Mouse (Mus musculus): ENCODE results near the gene Mpp6. TPM values are rescaled to one million over a fixed set of nuclear protein-coding genes. Genes with fewer than 3 reads are reported as not detected.

The Mpp6 gene
- polyA plus RNA-seq, 2 experiments = 19.3 to 28.5 TPM

- no peak overlapping the region for H3K4me2 ChIP-seq (ENCODE audit: low read depth)
- no peaks in the 10 kb centered on the region for H3K4me1 ChIP-seq (replicated peaks; ENCODE audit: control insufficient read depth in 2 of 2, insufficient read depth in 2 of 2, low read length in 1 of 2)
- no peak for DNase-seq (ENCODE audit: low read depth in 3 of 3, low spot score in 3 of 3)
- no peaks in the 10 kb centered on the region; the same call in 1 of the 2 replicates for H3K36me3 ChIP-seq (replicated peaks; ENCODE audit: control insufficient read depth, insufficient read depth, low read depth)
- H3K9ac ChIP-seq (replicated peaks) = no peak overlapping the region
- no peaks in the 10 kb centered on the region for H3K9me3 ChIP-seq (ENCODE audit: control insufficient read depth, low read length)
- no peaks in the 10 kb centered on the region for H3K27me3 ChIP-seq (ENCODE audit: control insufficient read depth, insufficient read depth, low read length)
- TF ChIP-seq CTCF (IDR thresholded peaks at IDR 0.05; ENCODE audit: low read depth) = no peak
- no peak for TF ChIP-seq EP300 (IDR thresholded peaks at IDR 0.05; ENCODE audit: low read depth)
- no peak overlapping the region for H3K27ac ChIP-seq
- ATAC-seq (ENCODE audit: insufficient read depth) = no peak
- no peak overlapping the region for H3K4me3 ChIP-seq (ENCODE audit: insufficient read depth in 1 of 2, low read depth in 2 of 2, low read length in 2 of 2)
- 73% methylated on average over 5 of the region's 5 CpGs for WGBS (ENCODE audit: insufficient replicate concordance)
These were observed 83.8 kb downstream of the Mpp6 start for GRCm38 (mm10) chr6:50193851-50194250.

- Histone ChIP-seq H3K4me2 (ENCODE audit: low read depth) (no peak overlapping the region), H3K36me3 (replicated peaks; ENCODE audit: control insufficient read depth, insufficient read depth, low read depth) (no peaks in the 10 kb centered on the region), H3K4me1 (replicated peaks; ENCODE audit: control insufficient read depth in 2 of 2, insufficient read depth in 2 of 2, low read length in 1 of 2) (no peaks in the 10 kb centered on the region), H3K9ac (replicated peaks) (no peak overlapping the region), H3K27ac (no peak overlapping the region), H3K9me3 (ENCODE audit: control insufficient read depth, low read length) (no peaks in the 10 kb centered on the region), H3K27me3 (ENCODE audit: control insufficient read depth, insufficient read depth, low read length) (no peaks in the 10 kb centered on the region), H3K4me3 (ENCODE audit: insufficient read depth in 1 of 2, low read depth in 2 of 2, low read length in 2 of 2) (no peak overlapping the region)
- TF ChIP-seq EP300 (IDR thresholded peaks at IDR 0.05; ENCODE audit: low read depth) = no peak
- no peak for TF ChIP-seq CTCF (IDR thresholded peaks at IDR 0.05; ENCODE audit: low read depth)
- 72% methylated on average over 4 of the region's 4 CpGs for WGBS (ENCODE audit: insufficient replicate concordance)
- no peak for DNase-seq (ENCODE audit: low read depth in 3 of 3, low spot score in 3 of 3)
- ATAC-seq (ENCODE audit: insufficient read depth) = no peak
These were observed 94.3 kb downstream of the Mpp6 start for GRCm38 (mm10) chr6:50204356-50204755.

- Histone ChIP-seq H3K27me3 (ENCODE audit: control insufficient read depth, insufficient read depth, low read length) (no peaks in the 10 kb centered on the region), H3K4me2 (ENCODE audit: low read depth) (no peak overlapping the region), H3K4me3 (ENCODE audit: insufficient read depth in 1 of 2, low read depth in 2 of 2, low read length in 2 of 2) (no peak overlapping the region), H3K36me3 (replicated peaks; ENCODE audit: control insufficient read depth, insufficient read depth, low read depth) (no peaks in the 10 kb centered on the region), H3K9me3 (ENCODE audit: control insufficient read depth, low read length) (no peaks in the 10 kb centered on the region), H3K4me1 (replicated peaks; ENCODE audit: control insufficient read depth in 2 of 2, insufficient read depth in 2 of 2, low read length in 1 of 2) (no peaks in the 10 kb centered on the region), H3K27ac (no peak overlapping the region), H3K9ac (replicated peaks) (no peak overlapping the region)
- no peak for TF ChIP-seq CTCF (IDR thresholded peaks at IDR 0.05; ENCODE audit: low read depth)
- TF ChIP-seq EP300 (IDR thresholded peaks at IDR 0.05; ENCODE audit: low read depth) = no peak
- DNase-seq (ENCODE audit: low read depth in 3 of 3, low spot score in 3 of 3) (no peak), ATAC-seq (ENCODE audit: insufficient read depth) (no peak)
- WGBS (ENCODE audit: insufficient replicate concordance) = 75% methylated on average over 4 of the region's 4 CpGs
These were observed 95.1 kb downstream of the Mpp6 start for GRCm38 (mm10) chr6:50205093-50205492.

- H3K9ac ChIP-seq (replicated peaks) = no peak overlapping the region
- no peak overlapping the region for H3K4me2 ChIP-seq (ENCODE audit: low read depth)
- TF ChIP-seq EP300 (IDR thresholded peaks at IDR 0.05; ENCODE audit: low read depth) (no peak), CTCF (IDR thresholded peaks at IDR 0.05; ENCODE audit: low read depth) (no peak)
- DNase-seq (ENCODE audit: low read depth in 3 of 3, low spot score in 3 of 3) (no peak), ATAC-seq (ENCODE audit: insufficient read depth) (no peak)
- H3K9me3 ChIP-seq (ENCODE audit: control insufficient read depth, low read length) = no peaks in the 10 kb centered on the region
- WGBS (ENCODE audit: insufficient replicate concordance) = 40% methylated on average over 2 of the region's 2 CpGs
- H3K4me3 ChIP-seq (ENCODE audit: insufficient read depth in 1 of 2, low read depth in 2 of 2, low read length in 2 of 2) = no peak overlapping the region
- no peaks in the 10 kb centered on the region for H3K4me1 ChIP-seq (replicated peaks; ENCODE audit: control insufficient read depth in 2 of 2, insufficient read depth in 2 of 2, low read length in 1 of 2)
- no peak overlapping the region for H3K27ac ChIP-seq
- no peaks in the 10 kb centered on the region for H3K36me3 ChIP-seq (replicated peaks; ENCODE audit: control insufficient read depth, insufficient read depth, low read depth)
- no peaks in the 10 kb centered on the region for H3K27me3 ChIP-seq (ENCODE audit: control insufficient read depth, insufficient read depth, low read length)
These were observed 104.8 kb downstream of the Mpp6 start for GRCm38 (mm10) chr6:50214711-50215372.

GRCm38 (mm10) chr6:50215373-50215745, 105.3 kb downstream of the Mpp6 start:
- Histone ChIP-seq H3K4me3 (ENCODE audit: insufficient read depth in 1 of 2, low read depth in 2 of 2, low read length in 2 of 2) (no peak overlapping the region), H3K4me1 (replicated peaks; ENCODE audit: control insufficient read depth in 2 of 2, insufficient read depth in 2 of 2, low read length in 1 of 2) (no peaks in the 10 kb centered on the region), H3K9ac (replicated peaks) (no peak overlapping the region), H3K36me3 (replicated peaks; ENCODE audit: control insufficient read depth, insufficient read depth, low read depth) (no peaks in the 10 kb centered on the region), H3K27me3 (ENCODE audit: control insufficient read depth, insufficient read depth, low read length) (no peaks in the 10 kb centered on the region), H3K4me2 (ENCODE audit: low read depth) (no peak overlapping the region), H3K27ac (no peak overlapping the region), H3K9me3 (ENCODE audit: control insufficient read depth, low read length) (no peaks in the 10 kb centered on the region)
- TF ChIP-seq EP300 (IDR thresholded peaks at IDR 0.05; ENCODE audit: low read depth) (no peak), CTCF (IDR thresholded peaks at IDR 0.05; ENCODE audit: low read depth) (no peak)
- no peak for DNase-seq (ENCODE audit: low read depth in 3 of 3, low spot score in 3 of 3)
- ATAC-seq (ENCODE audit: insufficient read depth) = no peak
- 53% methylated on average over 2 of the region's 2 CpGs for WGBS (ENCODE audit: insufficient replicate concordance)
